Mouse (Mus musculus): ENCODE measurements around the gene Frmd6. TPM values are rescaled to one million over a fixed set of nuclear protein-coding genes. Genes with fewer than 3 reads are reported as not detected.
A peak's percentile ranks its signal among the peaks of the same experiment; 100 is the strongest.

Gene Frmd6
- polyA plus RNA-seq, 1 experiment from 2014 or later = 8.5 TPM

GRCm38 (mm10) chr12:70876270-70876998 is 51.1 kb downstream of the Frmd6 start:
- Histone ChIP-seq H3K9ac (ENCODE audit: low read length) (no peak overlapping the region), H3K4me2 (ENCODE audit: low read length) (no peak overlapping the region), H3K27ac (ENCODE audit: low read depth, low read length) (no peak overlapping the region), H3K9me3 (replicated peaks; ENCODE audit: control insufficient read depth, low read length) (no peaks in the 10 kb centered on the region), H3K4me1 (ENCODE audit: control insufficient read depth, insufficient read depth, low read length) (no peaks in the 10 kb centered on the region), H3K27me3 (replicated peaks; ENCODE audit: control insufficient read depth, insufficient read depth, low read length) (no peaks in the 10 kb centered on the region), H3K4me3 (ENCODE audit: low read depth, low read length) (no peak overlapping the region), H3K36me3 (ENCODE audit: control insufficient read depth, insufficient read depth, low read length) (no peaks in the 10 kb centered on the region)
- DNase-seq (ENCODE audit: low spot score) (no peak), ATAC-seq (no peak)
- WGBS = 90% methylated on average over 21 of the region's 21 CpGs

DNA sequence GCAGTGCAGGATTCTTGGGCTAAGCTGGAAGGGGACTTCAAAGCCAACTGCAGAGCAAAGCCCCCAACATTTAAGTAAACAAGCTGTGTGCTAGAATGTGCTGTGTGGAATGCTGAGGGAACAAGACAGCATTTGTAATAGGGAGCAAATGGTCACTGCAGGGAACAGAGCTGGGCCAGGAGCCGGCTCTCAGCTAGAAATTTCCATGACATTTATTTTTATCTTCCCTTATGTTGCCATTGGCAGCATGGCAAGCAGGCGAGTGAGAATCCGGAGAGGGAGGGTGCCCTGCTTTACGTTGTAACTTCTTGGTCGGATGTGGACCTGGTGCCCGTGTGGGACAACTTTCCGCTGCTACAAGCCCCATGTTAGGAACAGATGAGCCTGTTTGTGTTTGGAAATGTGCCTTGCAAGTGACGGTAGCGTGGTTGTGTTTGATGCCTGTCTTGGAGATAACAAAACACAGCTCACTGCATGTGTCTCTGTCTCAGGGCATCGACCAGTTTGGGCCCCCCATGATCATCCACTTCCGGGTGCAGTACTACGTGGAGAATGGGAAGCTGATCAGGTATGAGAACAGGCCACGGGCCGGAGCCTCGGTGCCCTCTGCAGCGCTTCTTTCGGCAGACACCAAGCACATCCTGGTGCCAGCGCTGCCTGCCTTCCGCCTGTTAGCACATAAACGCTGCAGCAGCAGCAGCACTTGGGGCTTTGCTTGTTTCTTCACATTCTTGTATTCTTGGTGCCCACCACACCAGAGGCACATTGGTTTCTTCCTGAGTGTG is 52.8 kb downstream of the Frmd6 start:
- WGBS = 89% methylated on average over 20 of the region's 20 CpGs

GRCm38 (mm10) chr12:70880396-70880975 is 55.2 kb downstream of the Frmd6 start:
- peaks cover 3% of the 10 kb centered on the region; the same call in 1 of the 2 replicates for H3K4me1 ChIP-seq (ENCODE audit: control insufficient read depth, insufficient read depth, low read length)
- H3K27ac ChIP-seq (ENCODE audit: low read depth, low read length) = no peak overlapping the region
- ATAC-seq = no peak
- no peak overlapping the region for H3K4me3 ChIP-seq (ENCODE audit: low read depth, low read length)
- H3K9me3 ChIP-seq (replicated peaks; ENCODE audit: control insufficient read depth, low read length) = no peaks in the 10 kb centered on the region
- no peak for DNase-seq (ENCODE audit: low spot score)
- H3K9ac ChIP-seq (ENCODE audit: low read length) = no peak overlapping the region
- no peaks in the 10 kb centered on the region for H3K27me3 ChIP-seq (replicated peaks; ENCODE audit: control insufficient read depth, insufficient read depth, low read length)
- no peak overlapping the region for H3K4me2 ChIP-seq (ENCODE audit: low read length)
- WGBS = 84% methylated on average over 9 of the region's 9 CpGs
- no peaks in the 10 kb centered on the region for H3K36me3 ChIP-seq (ENCODE audit: control insufficient read depth, insufficient read depth, low read length)

More for the DNA sequence above, 52.8 kb downstream of the Frmd6 start:
- Histone ChIP-seq H3K4me1 (ENCODE audit: control insufficient read depth, insufficient read depth, low read length) (peaks cover 3% of the 10 kb centered on the region; the same call in 1 of the 2 replicates), H3K9me3 (replicated peaks; ENCODE audit: control insufficient read depth, low read length) (no peaks in the 10 kb centered on the region), H3K27me3 (replicated peaks; ENCODE audit: control insufficient read depth, insufficient read depth, low read length) (no peaks in the 10 kb centered on the region), H3K4me3 (ENCODE audit: low read depth, low read length) (no peak overlapping the region), H3K9ac (ENCODE audit: low read length) (no peak overlapping the region), H3K27ac (ENCODE audit: low read depth, low read length) (no peak overlapping the region), H3K4me2 (ENCODE audit: low read length) (no peak overlapping the region), H3K36me3 (ENCODE audit: control insufficient read depth, insufficient read depth, low read length) (no peaks in the 10 kb centered on the region)
- no peak for DNase-seq (ENCODE audit: low spot score)
- ATAC-seq = no peak

DNA sequence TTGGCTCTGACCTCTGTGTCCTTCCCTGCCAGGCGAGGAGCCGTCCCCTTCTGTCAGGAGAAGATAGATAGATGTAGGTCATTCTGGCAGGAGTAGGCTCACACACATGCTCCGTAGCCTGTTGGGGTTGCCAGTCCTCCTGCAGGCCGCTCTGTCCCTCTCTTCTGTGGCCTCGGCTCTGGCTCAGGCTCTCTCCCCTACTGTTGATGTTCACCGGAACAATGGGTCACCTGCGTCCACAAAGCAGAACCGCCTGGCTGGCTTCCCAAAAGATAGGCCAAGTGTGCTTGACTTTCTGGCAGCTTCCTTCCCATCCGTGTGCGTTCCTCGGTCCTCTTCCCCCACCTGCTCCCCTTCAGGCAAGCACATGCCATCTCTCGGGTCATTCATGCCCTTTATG is 56.0 kb downstream of the Frmd6 start:
- H3K4me3 ChIP-seq (ENCODE audit: low read depth, low read length) = no peak overlapping the region
- H3K27ac ChIP-seq (ENCODE audit: low read depth, low read length) = no peak overlapping the region
- 72% methylated on average over 12 of the region's 12 CpGs for WGBS
- H3K4me2 ChIP-seq (ENCODE audit: low read length) = no peak overlapping the region
- H3K9me3 ChIP-seq (replicated peaks; ENCODE audit: control insufficient read depth, low read length) = no peaks in the 10 kb centered on the region
- DNase-seq (ENCODE audit: low spot score) (peak; percentile 15), ATAC-seq (peak; percentile 32; the same call in 1 of the 2 replicates)
- H3K27me3 ChIP-seq (replicated peaks; ENCODE audit: control insufficient read depth, insufficient read depth, low read length) = no peaks in the 10 kb centered on the region
- no peaks in the 10 kb centered on the region for H3K36me3 ChIP-seq (ENCODE audit: control insufficient read depth, insufficient read depth, low read length)
- H3K4me1 ChIP-seq (ENCODE audit: control insufficient read depth, insufficient read depth, low read length) = peaks cover 3% of the 10 kb centered on the region; the same call in 1 of the 2 replicates
- H3K9ac ChIP-seq (ENCODE audit: low read length) = no peak overlapping the region

DNA sequence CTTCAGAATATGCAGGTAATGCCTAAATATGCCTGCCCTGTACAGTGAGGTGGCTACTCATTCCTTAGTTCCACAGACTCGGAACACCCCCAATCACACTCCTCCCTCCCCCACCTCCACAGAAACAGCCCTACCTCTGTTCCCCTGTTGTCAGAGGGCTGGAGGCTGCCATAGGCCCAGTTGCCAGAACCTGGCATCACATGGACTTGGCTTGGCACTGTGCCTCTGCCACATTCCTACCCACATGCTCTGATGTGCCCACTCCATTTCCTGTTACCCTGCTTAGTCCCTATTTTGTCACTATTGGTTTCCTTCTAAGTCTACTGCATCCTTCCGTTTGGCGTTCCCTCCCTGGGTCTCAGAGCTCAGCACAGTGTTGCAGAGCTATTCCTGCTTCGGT is 56.5 kb downstream of the Frmd6 start:
- DNase-seq (ENCODE audit: low spot score) (no peak), ATAC-seq (0 out of 2 replicates have a peak, but pooled peaks have one; percentile 44)
- Histone ChIP-seq H3K27ac (ENCODE audit: low read depth, low read length) (no peak overlapping the region), H3K4me3 (ENCODE audit: low read depth, low read length) (no peak overlapping the region), H3K9ac (ENCODE audit: low read length) (no peak overlapping the region), H3K9me3 (replicated peaks; ENCODE audit: control insufficient read depth, low read length) (no peaks in the 10 kb centered on the region), H3K36me3 (ENCODE audit: control insufficient read depth, insufficient read depth, low read length) (no peaks in the 10 kb centered on the region), H3K4me2 (ENCODE audit: low read length) (no peak overlapping the region), H3K27me3 (replicated peaks; ENCODE audit: control insufficient read depth, insufficient read depth, low read length) (no peaks in the 10 kb centered on the region), H3K4me1 (ENCODE audit: control insufficient read depth, insufficient read depth, low read length) (peaks cover 3% of the 10 kb centered on the region; the same call in 1 of the 2 replicates)
- WGBS = 90% methylated on average over 4 of the region's 4 CpGs

DNA sequence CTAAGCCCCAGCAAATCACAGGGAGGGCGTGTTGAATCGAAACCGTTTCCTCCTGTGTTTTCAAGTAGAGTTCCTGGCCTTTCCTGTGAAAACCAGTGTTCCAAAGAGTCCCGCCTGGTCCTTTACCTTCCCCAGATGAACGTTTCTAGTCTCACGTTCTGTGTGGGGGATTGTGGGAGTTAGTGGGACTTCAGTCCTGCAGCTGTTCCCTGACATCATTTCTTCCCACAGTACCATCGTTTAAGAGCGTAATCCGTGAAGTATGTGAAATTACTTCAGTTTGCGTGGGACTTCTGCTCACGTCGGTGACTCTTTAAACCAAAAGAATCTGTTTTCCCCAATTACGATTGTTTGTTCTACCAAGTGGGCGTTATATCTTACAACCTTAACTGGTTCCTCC is 57.8 kb downstream of the Frmd6 start:
- no peak for ATAC-seq
- Histone ChIP-seq H3K4me3 (ENCODE audit: low read depth, low read length) (no peak overlapping the region), H3K4me2 (ENCODE audit: low read length) (no peak overlapping the region), H3K9me3 (replicated peaks; ENCODE audit: control insufficient read depth, low read length) (no peaks in the 10 kb centered on the region), H3K36me3 (ENCODE audit: control insufficient read depth, insufficient read depth, low read length) (no peaks in the 10 kb centered on the region), H3K9ac (ENCODE audit: low read length) (no peak overlapping the region), H3K4me1 (ENCODE audit: control insufficient read depth, insufficient read depth, low read length) (peaks cover 3% of the 10 kb centered on the region; the same call in 1 of the 2 replicates), H3K27me3 (replicated peaks; ENCODE audit: control insufficient read depth, insufficient read depth, low read length) (no peaks in the 10 kb centered on the region), H3K27ac (ENCODE audit: low read depth, low read length) (no peak overlapping the region)
- no peak for DNase-seq (ENCODE audit: low spot score)
- 93% methylated on average over 14 of the region's 14 CpGs for WGBS

GRCm38 (mm10) chr12:70884113-70884512 is 58.8 kb downstream of the Frmd6 start:
- Histone ChIP-seq H3K9me3 (replicated peaks; ENCODE audit: control insufficient read depth, low read length) (no peaks in the 10 kb centered on the region), H3K9ac (ENCODE audit: low read length) (no peak overlapping the region), H3K27me3 (replicated peaks; ENCODE audit: control insufficient read depth, insufficient read depth, low read length) (no peaks in the 10 kb centered on the region), H3K36me3 (ENCODE audit: control insufficient read depth, insufficient read depth, low read length) (no peaks in the 10 kb centered on the region), H3K4me3 (ENCODE audit: low read depth, low read length) (no peak overlapping the region), H3K27ac (ENCODE audit: low read depth, low read length) (no peak overlapping the region), H3K4me2 (ENCODE audit: low read length) (no peak overlapping the region), H3K4me1 (ENCODE audit: control insufficient read depth, insufficient read depth, low read length) (peaks cover 3% of the 10 kb centered on the region; the same call in 1 of the 2 replicates)
- no peak for DNase-seq (ENCODE audit: low spot score)
- ATAC-seq = no peak
- WGBS = 87% methylated on average over 7 of the region's 7 CpGs

- H3K27me3 ChIP-seq (replicated peaks; ENCODE audit: control insufficient read depth, insufficient read depth, low read length) = no peaks in the 10 kb centered on the region
- H3K9ac ChIP-seq (ENCODE audit: low read length) = no peak overlapping the region
- WGBS = 90% methylated on average over 5 of the region's 6 CpGs
- ATAC-seq (no peak), DNase-seq (ENCODE audit: low spot score) (no peak)
- H3K4me2 ChIP-seq (ENCODE audit: low read length) = no peak overlapping the region
- peaks cover 3% of the 10 kb centered on the region; the same call in 1 of the 2 replicates for H3K4me1 ChIP-seq (ENCODE audit: control insufficient read depth, insufficient read depth, low read length)
- H3K36me3 ChIP-seq (ENCODE audit: control insufficient read depth, insufficient read depth, low read length) = no peaks in the 10 kb centered on the region
- H3K4me3 ChIP-seq (ENCODE audit: low read depth, low read length) = no peak overlapping the region
- no peak overlapping the region for H3K27ac ChIP-seq (ENCODE audit: low read depth, low read length)
- H3K9me3 ChIP-seq (replicated peaks; ENCODE audit: control insufficient read depth, low read length) = no peaks in the 10 kb centered on the region
These were observed 59.7 kb downstream of the Frmd6 start for GRCm38 (mm10) chr12:70884973-70885372.
